Mouse (Mus musculus) lung, postnatal 0 days (tissue): ENCODE results near the gene Plscr1.

Experiments
- CTCF ChIP-seq: IDR thresholded peaks from 2 replicates; pipeline ENCODE4 v1.5.1; 2016; ENCODE audit warnings: antibody characterized with exemption, mild to moderate bottlenecking
- EP300 ChIP-seq: IDR thresholded peaks from 2 replicates; pipeline ENCODE4 v1.6.1; 2016; ENCODE audit warnings: antibody characterized with exemption, mild to moderate bottlenecking, control low read depth

DNA sequence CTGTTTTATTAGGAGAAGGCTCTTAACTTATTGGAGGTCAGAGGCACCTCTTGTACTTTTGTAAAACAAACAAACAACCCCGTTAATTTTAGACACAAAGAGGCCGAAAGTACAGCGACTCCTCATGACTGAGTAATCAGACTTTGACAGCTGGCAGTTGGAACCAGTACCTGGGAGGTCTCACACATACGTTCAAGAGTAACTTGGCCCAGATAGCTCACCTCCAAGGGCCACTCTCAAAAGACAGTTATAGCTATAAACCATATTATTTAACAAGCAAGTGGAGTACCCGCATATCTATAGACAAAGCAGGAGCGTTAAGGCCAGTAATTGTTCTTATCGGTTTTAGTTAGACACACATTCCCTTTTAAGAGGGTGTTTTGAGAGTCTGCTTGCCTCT is 26.8 kb downstream of the Plscr1 start:
- TF ChIP-seq CTCF (no peak), EP300 (no peak)
